Mouse (Mus musculus) cerebellum, adult 18-20 months (tissue): ENCODE data around the gene Zfp692.
"Not testable (repeated sequence)": the region's sequence is repeated elsewhere in the genome, so short reads cannot be mapped to it uniquely, and the experiment has no call there.

Experiments
- DNase-seq, 2 experiments: peaks; one replicate each; pipeline ENCODE4 v3.0.0; 2021

The Zfp692 gene

DNA sequence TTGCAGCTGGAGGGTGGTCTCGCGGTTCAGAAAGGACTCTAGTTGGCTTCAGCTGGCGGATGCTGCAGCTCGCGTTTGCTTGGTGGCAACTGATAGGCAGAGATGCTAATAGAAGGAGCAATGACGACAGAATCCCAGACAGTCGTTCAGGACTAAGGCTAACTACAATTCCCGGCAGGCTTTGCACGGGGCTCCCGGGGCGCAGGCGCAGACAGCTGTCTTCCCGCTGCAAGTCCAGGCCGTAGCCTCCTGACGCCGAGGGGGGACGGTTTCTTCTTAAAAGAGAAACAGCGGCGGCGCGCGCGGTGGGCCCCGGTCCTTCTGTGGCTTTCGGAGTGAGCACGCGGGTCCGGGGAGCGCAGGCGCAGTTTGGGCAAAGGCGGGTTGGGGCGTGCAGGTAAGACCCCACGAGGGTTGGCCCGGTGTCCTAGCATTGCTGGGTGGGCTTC lies at the start of gene Zfp692:
Gene Zfp692, plus strand, starts transcription at position 210 of the 449 bp plus-strand sequence.
- DNase-seq = peak; percentile 96 to 99

DNA sequence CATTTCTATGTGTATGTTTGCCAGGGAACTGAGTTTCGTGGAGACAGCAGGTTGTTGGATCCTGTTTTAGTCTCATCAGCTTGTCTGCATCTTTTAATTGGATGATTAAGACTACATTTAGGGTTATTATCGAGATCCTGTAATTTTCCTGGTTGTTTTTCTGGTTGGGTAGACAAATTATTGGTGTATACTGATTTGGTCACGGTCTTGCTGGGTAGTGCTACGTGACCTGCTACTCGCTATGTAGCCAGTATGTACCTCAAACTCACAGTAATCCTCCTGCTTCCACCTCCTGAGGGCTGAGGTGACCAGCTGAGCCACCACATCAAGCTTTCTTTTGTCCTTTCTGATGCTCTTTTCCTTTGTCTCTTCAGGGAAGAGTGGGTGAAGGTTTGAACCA lies 49.1 kb upstream of the Zfp692 start:
- DNase-seq = no peak

DNA sequence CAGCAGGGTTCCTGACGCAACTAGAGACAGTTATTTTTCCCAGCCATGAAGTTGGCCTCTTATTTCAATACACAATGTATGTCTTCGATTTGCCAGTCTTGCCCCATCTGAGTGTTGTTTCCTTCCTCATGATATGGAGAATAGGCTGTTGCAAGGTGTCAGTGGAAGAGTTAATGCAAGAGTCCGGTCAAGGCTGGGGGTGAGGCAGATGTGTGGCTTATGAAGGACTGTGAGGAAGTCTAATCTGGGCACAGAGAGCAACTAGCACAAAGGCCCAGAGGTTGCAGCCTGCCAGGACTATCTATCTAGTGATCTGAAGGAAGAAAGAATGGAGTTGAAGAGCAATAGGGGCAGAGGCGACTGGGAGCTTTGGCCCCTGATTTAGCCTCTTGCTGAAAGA lies 46.7 kb upstream of the Zfp692 start:
- DNase-seq = no peak

DNA sequence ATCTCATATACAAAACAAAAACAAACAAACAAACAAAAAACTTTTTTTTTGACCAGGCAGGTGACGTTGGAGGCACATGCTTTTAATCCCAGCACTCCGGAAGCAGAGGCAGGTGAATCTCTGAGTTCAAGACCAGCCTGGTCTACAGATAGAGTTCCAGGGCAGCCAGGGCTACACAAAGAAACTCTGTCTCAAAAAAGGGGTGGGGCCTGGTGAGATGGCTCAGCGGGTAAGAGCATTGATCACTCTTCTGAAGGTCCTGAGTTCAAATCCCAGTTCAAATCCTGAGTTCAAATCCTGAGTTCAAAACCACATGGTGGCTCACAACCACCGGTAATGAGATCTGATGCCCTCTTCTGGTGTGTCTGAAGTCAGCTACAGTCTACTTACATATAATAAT lies 45.0 kb upstream of the Zfp692 start:
- no peak for DNase-seq

DNA sequence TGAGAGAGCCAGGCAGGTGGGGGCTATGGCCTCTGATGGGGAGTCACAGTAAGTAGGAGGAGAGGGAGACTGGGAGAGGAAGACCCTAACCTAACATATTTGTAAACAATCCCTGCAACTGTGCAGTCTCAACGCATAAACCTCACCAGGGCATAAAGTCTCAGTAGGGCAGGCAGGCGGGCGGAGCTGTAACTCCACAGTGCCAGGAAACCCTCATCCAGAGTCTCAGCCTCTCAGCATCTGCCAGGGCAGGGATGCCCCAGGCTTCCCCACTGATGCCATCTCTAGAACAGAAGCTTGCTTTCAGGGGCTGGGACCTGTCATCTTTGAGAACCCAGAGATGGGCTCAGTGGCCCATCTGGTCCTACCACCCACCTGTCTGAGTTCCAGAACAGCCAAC lies 44.5 kb upstream of the Zfp692 start:
- DNase-seq = no peak

DNA sequence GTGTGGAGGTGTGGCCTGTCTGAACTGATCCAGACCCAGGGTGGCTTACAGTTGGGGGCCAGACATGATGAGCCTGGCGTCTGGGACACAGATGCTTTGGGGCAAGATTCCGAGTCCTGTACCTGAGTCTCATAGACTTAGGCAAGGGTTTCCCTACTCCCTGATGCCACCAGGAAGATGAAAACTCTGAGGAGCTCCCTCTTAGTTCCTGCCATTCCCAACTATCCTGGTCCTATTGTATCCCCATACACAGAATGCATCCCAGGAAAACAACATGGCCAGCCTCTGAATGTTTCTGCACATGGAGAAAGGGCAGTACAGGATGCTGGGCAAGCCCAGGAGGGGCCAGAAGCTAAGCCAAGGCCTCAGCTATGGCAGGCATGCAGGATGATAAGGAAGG lies 43.4 kb upstream of the Zfp692 start:
- no peak for DNase-seq

DNA sequence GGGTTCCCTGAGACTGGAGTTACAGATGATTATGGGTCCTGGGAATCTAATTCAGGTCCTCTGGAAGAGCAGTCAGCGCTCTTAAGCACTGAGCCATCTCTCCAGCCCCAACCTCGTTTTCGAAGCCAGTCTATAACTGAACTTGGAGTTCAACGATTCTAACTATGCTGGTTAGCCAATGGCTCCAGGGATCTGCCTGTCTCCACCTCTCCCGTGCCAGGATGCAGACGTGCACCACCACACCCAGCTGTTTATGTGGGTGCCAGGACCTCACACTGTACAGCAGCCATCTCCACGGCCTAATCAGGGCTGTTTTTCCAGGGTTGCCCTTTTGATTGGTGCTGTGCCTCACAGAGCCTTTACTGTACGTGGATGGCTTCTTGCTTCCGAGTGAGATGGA lies 42.3 kb upstream of the Zfp692 start:
- no peak for DNase-seq

DNA sequence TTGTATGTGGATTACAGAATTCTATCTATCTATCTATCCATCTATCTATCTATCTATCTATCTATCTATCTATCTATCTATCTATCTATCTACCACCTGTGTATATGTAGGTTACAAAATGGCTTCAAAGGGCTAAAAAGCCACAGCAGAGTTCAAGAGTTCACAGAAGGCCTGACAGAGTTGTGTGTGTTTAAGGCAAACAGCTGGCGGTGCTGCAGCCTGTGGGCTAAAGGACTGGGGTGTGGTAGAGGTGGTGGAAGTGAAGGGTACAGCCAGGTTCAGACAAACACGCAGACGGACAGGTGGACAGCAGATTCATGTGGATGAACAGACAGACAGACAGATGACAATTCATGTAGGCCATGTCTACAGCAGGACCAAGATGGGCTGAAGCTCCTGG lies 38.6 kb upstream of the Zfp692 start:
- no peak for DNase-seq

DNA sequence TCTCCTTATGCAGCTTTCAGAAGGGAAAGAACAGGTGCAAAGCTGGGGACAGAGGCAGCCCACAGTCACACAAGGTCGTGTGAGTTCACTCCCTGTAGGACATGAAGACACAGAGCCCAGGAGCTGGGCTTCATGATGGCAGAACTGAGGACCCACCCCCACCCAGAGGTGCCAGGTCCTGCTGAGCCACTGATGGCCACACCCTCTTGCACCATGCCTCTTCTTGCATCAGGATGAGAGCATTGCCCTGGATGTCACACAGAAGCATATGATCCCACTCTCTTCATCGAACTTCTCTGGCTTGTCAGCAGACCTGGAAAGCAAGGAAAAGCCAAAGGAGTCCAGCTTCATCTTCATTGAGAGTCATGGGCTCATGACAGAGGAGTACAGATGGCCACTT lies 32.3 kb upstream of the Zfp692 start, which contains the start of gene 4930438A08Rik:
Gene 4930438A08Rik, plus strand, starts transcription at position 228 of the 400 bp plus-strand sequence.
- no peak for DNase-seq

DNA sequence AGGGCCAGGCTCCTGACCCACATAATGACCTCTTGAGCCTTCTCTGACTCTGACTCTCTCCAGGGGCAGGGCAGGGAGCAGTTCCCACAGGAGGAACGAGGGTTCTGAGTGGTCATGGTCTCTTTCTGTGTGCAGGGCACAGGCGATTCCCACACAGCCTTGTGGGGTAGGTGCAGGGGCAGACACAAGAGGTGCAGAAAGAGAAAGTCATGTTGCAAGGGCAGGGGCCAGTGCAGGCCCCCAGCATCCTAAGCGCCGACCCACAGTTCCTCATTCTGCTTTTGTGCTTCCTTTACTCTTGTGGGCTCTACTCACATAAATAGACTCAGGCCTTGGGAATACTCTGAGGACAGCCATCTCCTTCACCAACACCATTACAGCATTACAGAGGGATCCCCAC lies 31.1 kb upstream of the Zfp692 start:
- DNase-seq = no peak

DNA sequence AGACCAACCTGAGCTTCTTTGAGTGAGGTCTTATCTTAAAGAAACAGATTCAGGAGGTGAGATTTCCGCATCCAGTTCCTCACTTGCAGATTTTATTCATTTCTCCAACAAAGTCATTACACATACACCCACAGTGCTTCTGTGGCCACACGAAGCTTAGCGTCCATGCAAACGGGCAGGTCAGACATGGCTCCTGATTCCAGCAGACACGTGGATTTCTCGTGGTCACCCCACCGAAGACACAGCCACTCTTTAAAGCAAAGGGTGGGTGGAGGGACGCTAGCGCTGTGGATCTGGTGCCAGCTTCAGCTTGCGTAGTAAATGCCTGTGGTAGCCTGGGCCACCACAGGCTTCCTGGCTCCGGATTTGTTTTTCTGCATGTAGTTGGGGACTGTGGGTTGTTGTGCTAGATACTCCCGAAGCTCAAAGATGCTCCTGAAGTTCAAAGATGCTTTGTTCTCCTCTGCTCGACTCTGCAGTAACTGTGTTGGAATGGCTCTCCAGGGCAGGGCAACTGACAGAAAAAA lies 24.8 kb upstream of the Zfp692 start:
- no peak for DNase-seq

DNA sequence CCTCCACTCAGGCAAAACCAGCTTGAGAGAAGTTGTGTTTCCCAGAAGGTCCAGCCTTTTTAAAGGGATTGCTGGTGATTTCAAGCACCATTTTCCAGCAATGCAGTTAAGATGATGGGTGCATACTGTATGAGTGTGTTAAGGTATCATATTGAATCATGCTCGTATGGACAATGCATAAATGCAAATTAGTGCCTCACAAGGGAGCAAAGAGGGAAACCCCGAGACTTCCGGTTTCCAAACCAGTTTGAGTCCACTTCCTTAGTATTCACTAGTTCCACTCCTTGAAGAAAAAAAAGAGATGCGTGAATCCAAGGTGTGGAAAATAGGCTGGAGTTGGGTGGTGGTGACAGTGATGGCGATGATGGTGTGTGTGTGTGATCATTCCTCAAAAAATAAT lies 24.4 kb upstream of the Zfp692 start:
- no peak for DNase-seq

DNA sequence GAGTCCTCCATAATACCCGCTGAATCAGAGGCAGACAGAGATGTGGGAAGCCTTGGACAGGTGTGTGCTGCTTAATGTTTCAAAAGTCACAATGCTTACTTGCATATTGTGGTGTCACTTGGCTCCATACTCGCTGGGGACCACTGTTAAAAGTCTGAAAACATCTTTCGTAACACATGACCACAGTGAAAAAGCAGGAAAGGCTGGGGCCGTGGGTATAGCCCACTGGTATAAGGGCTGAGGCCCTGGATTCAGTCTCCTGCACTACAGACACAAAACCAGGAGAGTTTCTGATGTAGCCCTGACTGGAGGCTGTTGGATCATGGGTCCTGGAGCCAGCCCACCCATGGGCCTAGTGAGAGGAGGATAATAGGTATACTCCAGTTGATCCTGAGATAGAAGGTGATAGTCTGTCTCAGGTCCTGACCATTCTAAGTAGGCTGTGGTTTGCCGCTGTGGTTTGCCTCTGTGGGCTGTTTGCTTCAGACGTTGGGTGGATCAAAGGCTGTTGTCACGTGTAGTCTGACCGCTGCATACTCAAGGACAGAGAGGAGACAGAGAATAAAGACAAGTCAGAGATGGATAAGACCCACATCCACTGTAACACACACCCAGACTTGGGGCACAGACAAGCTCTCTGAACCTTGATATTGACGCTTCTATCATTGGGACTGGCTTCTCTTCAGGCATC lies 16.7 kb upstream of the Zfp692 start:
- no peak for DNase-seq

DNA sequence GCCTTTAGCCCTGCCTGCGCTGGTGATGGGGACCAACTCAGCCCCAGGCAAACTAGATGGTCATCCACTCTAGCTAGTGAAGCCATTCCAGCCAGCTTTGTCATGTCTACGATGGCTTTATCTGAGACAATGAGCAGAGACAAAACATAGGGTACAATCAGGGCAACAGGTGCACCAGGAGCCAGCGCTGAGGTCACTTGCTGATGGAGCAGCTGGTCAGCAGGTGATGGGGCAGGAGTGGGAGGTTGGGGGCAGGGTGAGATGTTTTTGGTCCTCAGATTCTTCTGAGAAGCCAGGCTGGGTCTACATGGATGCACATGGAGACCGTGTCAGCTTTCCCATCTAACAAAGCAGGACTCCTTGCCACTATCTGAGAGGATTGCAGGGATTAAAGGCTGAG lies 16.1 kb upstream of the Zfp692 start:
- DNase-seq = no peak

DNA sequence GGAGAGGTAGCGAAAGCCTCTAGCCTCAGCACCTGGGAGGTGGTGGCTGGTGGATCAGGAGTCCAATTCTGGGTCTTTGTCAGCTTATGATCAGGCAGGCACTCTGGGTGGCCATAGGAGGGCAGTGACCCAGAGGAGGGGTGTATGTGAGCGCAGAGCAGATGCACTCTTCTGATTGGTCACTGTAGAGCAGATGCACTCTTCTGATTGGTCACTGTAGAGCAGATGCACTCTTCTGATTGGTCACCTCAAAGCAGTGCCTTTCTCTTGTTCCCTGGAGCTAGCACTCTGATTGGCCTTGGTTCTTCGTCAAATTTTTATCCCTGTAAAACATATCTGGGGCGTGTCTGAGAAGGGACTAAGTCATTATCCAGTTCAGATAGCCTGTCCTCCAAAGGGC lies 14.1 kb upstream of the Zfp692 start:
- no peak for DNase-seq

DNA sequence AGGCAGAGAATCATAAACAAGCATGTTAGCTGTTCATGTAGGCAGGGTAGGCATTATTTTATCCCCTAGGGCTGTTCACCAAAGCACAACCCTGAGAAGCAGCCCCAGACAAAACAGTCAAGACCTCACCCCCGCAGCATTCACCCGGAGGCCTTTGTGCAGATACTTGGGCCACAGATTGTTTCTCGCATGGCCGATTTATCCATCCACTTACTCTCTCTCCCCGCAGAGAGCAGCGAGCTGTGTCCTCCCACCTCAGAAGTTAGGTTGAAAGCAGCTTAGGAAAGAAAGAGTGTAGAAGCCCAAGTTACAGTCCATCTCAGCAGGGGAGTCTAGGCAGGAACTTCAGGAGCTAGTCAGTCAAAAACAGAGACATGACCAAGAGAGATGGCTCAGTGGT lies 9.5 kb upstream of the Zfp692 start:
- no peak for DNase-seq

DNA sequence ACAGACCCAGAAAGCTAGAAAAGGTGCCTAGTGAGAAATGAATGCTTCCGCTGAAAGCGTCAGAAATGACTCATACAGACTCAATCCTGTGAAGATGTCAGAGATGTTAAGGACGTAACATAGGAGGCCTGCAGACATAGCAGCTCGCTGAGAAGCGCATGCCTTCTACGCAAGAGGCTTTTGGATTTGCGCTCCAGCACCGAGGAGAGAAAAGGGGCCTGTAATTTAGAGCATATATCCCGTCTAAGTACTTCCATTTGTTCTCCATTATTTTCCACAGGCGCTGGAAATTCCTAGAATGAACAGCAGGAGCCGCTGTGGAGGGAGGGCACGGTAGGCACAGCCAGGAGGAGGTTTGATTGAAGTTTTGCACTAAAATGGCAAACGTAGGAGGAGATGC lies 5.8 kb upstream of the Zfp692 start:
- DNase-seq = peak; percentile 65 to 70

DNA sequence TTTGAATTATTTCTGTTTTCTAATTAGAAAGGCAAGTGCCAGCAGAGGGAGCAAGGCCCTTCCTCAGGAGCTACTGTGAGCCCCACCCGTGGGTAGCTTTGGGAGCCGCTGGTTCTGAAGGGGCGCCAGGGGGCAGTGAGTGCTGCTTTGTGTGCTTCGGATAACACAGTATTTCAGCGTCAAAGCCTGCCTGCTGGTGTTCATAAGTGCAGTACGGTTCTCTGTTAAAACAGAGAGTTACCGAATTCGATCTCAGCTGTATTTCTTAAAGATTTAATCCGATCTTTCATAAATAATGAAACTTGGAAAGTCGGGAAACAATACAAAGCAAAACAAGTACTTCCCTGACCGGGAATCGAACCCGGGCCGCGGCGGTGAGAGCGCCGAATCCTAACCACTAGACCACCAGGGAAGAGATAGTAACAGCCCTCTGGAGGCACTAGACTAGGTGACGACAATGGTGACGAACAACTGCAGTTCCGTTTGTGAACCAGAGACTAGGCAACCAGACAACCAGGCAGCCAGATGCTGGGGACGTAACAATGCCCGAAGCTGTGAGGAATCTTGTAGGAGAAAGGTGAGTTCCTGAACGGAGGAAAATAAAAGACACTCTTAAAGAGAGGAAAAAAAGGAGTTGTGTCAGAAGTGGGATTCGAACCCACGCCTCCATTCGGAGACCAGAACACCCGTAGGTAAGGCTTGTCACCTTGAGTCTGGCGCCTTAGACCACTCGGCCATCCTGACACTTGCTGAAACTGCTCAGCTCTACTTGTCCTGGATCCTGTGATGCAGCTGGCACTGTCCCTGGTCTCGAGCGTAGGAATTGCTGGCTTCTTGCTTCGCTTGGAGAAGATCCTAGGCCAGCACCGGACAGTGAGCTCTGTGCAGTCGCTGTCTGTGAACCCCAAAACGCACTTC lies 4.8 kb upstream of the Zfp692 start:
- peak; percentile 93 to 97 for DNase-seq

DNA sequence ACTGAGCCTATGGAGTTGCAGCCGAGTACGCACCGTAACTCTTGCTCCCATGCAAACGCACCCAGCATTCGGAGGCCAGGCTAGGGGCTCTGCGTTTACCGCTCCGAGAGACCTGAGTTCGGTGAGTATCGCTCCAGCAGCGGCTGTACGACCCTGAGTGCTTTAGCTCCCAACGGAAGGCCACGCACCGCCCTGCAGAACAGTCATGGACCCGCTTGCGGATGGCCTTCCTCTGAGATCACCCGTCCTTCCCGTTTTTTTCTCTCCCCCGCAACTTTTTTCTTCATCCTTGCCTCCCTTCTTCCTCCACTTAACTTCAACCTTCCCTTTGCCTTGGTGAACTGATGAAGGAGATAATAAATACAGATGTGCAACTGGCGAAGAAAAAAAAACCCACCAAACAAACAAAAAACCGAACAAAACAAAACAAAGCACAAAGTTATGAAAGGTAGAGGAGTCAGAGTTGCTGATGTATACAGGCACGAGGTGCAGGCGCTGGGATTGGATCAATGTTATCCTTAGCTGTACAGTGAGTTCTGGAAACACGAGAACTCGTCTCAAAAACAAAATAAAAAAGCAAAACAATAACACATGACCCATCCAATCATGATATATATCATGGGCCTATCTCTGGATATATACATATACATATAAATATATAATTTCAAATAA lies 4.0 kb upstream of the Zfp692 start:
- no peak for DNase-seq

DNA sequence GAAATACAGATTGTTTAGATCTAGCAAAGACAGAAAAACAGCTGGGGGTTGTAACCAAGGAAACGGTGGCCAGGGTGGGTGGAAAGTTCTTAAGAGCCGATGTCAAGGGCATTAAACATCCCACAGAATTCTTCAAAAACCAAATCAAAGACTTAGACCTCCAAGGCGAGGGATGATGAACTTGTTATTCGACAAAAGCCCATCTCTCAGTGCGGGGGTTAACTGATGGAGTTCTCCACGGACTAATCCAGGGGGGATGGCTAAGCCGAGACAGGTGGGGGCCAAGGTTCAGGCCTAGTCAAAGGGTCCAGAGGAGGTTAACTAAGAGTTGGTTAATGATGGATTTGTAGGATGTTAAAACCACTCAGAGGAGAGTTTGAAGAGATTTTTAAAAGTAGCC lies 3.3 kb upstream of the Zfp692 start:
- DNase-seq = no peak

DNA sequence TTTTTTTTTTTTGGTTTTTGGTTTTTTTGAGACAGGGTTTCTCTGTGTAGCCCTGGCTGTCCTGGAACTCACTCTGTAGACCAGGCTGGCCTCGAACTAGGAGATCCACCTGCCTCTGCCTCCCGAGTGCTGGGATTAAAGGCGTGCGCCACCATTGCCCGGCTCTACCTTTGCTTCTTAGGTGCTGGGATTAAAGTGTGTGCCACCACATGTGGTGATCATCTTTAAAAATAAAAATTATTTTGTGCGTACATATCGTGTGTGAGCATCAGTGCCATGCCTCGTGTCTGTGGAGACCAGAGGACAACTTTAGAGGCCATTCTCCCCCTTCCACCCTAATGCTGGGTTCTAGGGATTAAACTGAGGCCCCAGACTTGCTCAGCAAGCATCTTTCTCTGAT lies 1.6 kb upstream of the Zfp692 start:
- not testable (repeated sequence) for DNase-seq

DNA sequence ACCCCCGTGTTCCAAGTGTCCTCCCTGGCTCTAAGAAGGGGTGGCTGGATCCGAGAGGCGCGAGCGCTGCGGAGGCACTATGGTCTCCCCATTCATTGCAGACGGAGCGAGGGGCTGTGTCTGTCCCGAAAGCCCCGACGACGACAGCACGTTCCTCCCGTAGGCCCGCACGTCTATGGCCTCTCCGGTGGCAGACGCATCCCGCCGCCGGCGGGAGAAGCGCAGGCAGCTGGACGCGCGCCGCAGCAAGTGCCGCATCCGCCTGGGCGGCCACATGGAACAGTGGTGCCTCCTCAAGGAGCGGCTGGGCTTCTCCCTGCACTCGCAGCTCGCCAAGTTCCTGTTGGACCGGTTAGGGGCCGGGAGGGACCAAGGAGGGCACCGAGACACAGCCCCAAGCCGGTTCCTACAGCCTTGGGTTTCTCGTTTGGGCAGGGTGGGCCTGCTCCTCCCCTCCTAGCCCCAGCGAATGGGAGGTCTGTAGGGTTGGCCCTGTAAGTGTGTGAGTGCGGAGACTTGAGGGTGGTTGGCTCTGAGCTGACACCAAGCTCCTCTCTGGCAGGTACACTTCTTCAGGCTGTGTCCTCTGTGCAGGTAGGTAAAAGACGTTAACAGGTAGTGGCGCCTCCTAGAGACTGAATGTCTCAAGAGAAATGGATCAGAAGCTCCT lies 677 bp downstream of the Zfp692 start:
- peak; percentile 67 to 69 for DNase-seq

DNA sequence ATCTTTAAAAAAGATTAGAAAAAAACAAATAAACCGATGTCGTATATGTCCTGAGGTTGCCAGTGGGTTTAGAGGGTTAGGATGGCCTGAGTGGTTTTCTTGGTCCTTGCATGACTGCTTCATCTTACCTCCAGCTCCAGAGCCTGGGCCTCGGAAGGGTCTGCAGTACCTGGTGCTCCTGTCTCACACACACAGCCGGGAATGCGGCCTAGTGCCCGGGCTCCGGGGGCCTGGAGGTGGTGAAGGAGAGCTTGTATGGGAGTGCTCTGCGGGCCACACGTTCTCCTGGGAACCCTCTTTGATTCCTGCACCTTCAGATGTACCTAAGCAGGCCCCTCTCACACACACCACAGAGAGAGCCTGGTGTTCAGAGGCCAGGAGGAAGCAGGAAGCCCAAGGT lies 1.8 kb downstream of the Zfp692 start:
- no peak for DNase-seq
